Mouse (Mus musculus) v-Abl transformed pro-B cells (cell line): ENCODE data around the gene Atp11a.

Source experiments
- in situ Hi-C, 2 experiments: fragments of 400-800 bp; cut with MboI; formaldehyde crosslinking; loops; one replicate each; pipeline ENCODE4 v1.15.1; 2025; ENCODE audit not compliant: unreplicated experiment in 2 of 2

Atp11a gene

DNA sequence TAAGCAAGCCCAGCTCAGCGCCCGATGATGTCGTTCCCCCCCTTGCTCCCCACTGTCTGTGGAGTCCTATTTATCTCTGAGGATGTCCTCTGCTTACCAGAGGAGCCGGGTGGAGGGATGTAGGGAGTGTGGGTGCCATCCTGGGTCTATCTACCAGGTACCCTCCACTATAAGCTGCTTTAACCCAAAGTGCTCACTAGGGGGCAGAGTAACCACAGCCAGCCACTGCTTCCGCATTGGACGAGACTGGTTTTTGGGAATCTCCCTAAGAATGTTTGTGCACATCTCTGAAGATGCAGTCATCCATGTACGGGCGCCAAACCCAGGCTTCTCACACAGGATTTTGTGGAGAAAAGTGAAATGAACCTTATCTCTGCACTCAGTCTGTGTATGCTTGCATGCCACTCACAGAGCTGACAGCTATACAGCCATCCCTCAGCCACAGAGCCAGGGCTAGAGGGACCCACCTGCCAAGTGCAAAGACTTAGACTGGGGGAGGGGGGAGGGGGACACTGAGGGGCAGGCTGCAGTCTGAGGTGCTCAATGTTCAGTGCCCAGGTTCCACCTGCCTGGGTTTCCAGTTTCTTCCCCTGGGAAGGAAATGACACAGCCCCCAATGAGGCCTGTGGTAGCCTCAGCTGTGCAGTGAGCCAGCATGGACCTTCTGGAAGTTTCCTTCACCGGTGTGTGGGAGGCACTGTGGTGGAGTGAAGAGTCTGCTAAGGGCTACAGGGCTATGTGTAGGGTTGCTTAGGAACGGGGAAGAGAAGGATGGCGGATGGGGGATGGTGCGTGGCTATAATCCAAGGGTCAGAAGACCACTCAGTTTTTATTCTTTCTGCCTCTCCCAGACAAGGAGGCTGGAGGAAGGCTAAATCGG lies 139.9 kb downstream of the Atp11a start:
- in situ Hi-C loops: loop anchor here (10.0 kb wide), 4 partner anchors 318 to 398 kb away; partner anchors contain the start of gene Adprhl1 (in 1 of the 2)

DNA sequence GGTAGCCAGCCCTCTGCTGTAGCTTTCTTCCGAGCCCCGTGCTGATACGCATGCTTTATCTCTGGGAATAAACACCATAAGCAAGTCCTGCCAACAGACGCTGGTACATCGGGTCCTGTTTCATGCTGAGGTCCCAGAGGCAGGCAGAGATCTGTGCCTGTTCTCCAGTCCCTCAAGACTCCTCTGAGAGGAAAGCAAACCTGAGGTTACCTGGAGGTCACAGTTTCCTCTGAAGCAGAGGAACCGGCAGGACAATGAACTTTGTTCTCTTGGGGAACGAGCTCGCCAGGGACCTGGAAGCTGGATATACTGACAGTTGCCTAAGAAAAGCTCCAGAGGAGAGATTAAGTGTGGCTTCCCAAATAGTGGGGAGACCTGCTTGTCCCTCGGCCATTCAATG lies 141.0 kb downstream of the Atp11a start:
- in situ Hi-C loops: loop anchor here (10.0 kb wide), 4 partner anchors 317 to 397 kb away; partner anchors contain the start of gene Adprhl1 (in 1 of the 2)

DNA sequence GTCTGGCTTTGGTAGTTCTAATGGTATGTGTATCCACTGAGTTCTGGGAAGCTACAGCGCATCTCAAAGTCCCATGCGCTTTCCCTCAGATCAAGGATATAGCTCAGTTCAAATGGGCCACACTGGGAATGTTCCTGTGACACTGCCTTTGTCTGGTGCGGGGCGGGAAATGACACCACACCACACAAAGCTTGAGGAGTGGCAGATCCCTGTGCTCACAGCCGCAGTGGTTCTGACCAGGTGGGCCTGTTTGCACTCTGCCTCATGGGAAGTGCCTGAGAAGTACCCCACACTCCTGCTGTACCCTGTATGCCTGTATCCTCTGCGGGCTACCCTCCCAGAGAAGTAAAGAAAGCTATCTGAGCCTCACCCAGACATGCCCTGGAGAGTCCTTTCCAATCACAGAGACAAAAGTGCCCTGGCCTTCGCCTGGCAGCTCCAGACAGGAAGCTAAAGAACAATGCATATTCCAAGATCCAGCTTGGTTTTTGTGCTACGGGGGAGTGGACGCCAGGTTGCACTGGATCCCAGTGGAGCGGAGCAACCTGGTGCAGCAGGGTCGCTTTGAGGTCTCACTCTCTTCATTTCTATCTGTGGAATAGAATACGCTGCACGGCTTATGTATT lies 147.1 kb downstream of the Atp11a start:
- in situ Hi-C loops: no loop called here

DNA sequence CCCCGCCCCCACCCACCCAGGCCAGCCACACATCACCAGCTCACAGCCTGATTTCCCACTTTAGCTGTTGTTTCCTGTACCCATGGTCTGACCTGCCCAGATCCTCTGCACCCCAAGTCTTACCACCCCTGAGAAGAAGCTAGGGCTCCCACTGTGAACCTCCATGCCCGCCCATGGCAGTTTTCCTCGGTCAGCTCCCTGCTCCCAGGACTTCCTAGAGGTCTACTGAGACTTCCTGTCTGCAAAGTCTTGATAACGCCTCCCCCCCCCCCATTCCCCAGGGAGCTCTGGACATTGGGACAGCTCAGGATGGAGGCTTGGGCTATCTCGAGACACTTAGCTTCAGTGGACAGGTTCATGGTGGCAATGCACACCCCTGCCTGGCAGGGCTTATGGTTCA lies 148.3 kb downstream of the Atp11a start:
- in situ Hi-C loops: no loop called here

DNA sequence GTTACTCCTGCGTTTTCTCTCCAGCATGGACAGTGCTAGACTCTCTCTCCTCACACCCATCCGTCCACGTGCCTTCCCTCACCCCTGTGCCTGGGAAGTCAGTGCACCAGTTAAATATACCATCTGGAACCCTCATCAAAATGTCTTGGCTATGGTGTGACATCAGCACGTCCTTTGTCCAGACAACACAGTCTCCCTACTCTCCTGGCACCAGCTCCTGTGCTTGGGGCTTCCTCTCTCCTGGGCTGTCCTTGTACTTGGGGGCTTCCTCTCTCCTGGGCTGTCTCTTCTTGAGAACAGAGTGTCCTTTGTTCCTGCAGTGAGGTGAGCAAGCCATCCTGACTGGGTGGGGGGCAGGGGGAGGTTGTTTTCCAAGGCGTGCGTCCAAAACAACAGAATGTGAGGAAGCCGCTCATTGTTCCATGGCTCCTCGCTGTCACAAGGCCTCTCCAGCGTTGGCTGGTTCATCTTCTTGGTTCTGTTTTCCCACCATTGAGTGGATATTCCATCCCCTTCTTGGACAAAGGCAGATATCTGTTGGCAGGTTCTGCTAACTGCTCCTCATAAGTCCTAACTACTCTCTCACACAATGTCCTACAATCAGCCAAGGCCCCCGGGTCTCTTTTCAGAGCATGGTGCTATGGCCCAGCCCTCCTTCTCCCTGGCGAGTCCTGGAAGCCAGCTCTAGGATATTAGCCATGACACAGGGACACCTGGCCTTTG lies 148.9 kb downstream of the Atp11a start:
- in situ Hi-C loops: no loop called here

DNA sequence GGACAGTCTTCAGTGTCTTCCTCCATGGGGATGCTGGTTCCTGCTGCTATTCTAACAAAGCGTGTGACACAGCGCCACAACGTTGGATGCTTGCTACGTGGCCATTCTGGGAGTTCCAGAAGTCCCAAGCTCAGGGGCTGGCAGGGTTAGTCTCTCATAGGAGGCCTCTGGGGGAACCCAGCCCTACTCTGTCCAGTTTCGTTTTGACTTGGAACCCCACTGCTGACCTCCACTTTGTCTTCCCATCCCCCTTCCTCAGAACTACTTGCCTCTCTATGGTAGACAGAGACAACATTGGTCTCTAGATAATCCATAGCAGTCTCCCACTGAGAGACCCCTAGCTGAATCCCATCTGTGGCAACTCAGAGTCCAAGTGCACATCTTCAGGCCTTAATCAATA lies 149.8 kb downstream of the Atp11a start:
- in situ Hi-C loops: no loop called here

DNA sequence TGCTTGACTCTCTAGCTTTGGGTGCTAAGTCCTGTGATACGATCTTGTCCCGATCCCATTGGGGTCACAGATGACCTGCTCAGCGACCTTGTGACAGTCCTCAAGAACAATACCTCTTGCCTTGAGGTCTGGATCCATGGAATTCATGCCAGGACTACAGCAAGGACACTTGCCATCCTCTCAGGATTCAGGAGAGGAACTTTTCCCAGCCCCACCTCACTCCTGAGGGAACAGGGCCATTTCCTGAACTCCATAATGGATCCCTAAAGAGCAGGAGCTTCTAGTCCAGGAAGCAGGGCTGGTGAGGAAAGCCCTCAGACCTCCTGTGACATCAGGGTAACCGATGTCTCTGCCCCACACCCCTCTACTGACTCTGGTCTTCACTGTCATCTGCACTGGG lies 150.9 kb downstream of the Atp11a start:
- in situ Hi-C loops: no loop called here

DNA sequence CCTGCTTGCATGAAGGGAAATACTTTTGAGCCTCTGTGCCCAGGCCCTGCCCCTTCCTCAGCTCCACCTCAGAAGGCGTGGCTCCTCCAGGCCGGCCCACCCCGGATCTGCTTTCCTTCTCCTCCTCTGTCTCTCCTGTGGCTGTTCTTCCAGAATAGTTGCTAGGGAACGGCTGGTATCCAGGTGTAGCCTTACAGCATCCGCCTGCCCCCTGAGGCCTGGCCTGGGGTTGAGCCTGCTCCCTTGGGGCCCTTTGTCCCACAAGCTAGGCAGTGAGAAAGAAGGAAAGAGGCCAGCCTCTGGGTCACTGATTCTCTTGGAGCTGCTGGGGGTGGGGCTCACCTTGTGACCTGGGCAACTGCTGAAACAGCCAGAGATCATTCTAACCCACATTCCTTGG lies 155.2 kb downstream of the Atp11a start:
- in situ Hi-C loops: no loop called here

DNA sequence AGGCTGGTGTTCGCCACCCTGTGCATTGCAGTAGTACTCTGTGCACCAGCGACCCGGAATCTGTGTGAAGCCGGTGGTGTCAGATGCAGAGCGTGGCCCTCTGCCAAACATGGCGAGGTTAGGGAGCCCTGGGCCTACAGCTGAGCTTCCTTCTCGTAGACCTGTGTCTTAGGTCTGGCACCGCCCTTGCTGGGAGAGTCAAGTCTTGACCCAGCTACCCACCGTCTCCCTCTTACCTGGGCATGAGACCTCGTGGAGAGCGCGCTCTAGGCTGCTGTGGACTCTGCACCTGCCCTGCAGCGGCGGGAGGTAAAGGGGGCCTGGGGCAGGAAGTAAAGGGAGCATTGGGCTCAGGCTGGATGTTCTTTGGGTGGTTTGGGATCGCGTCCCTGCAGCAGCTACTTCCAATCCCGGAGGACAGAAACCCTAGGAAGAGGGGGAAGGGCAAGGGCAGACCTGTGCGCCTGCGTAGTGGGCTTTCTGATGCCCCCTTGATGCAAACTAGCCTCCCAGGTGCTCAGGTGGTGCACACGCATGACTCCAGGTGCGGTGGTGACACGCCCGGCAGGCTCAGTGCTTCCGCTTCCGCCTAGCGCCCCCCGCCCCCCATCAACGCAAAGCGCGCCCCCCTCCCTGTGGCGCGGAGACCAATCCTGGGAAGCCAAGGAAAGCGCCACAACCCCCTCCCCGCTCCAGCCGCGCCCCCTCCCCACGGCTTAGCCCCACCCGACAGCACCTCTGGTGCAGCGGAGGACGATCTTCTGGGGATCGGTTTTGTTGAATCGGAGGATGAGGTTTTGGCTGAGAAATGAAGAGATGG lies 158.6 kb downstream of the Atp11a start:
- in situ Hi-C loops: no loop called here

DNA sequence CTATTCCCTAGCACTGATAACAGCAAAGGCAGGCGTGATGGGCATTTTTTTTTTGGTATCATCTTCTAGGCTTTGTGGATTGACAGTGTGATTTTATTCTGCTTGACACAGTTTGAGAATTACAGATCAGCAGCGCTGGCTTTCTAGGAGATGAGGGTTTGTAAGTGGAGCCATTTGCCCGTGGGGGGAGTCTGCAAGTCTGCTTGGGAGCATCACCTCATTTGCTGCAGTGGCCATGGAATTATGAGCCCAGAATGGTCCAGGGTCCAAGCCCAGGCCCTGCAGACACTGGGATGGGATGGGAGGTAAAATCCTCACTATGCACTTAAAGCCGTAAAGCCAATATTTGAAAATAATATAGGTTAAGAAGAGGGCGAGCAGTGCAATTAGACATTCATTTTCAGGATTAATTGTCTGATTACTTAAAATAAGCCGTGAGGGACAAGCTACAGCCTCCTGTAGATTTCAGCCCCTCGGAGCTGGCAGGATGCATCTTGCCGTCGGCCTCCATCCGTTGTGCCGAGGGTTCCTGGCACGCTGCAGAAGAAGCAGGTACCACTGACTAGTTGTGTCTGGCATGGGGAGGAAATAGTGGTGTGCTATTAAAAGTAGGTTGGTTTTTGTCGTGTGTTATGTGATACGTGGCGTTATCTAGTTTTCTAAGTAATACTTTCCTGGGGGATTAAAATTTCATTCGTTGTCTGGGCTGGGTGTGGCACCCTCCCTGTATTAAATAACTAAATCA lies 159.5 kb downstream of the Atp11a start:
- in situ Hi-C loops: no loop called here

DNA sequence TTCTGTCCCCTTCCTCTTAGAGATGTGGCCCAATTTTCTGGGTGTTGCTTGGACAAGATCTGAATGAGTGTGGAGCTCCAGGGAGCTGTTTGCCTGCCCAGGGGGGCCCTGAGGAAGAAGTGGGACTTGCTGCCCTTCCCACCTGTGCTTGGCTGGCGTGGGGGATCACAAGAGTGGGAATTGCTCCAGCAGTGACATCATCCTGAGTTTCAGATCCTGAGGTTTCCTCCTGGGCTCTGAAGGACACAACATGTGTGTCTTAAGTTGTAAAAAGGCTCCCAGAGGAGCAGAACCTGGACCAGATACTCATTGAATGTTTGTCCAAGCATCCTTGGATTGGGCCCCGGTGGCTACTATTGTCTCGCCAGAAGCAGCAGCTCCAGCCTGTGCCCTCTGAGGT lies 160.2 kb downstream of the Atp11a start:
- in situ Hi-C loops: no loop called here

DNA sequence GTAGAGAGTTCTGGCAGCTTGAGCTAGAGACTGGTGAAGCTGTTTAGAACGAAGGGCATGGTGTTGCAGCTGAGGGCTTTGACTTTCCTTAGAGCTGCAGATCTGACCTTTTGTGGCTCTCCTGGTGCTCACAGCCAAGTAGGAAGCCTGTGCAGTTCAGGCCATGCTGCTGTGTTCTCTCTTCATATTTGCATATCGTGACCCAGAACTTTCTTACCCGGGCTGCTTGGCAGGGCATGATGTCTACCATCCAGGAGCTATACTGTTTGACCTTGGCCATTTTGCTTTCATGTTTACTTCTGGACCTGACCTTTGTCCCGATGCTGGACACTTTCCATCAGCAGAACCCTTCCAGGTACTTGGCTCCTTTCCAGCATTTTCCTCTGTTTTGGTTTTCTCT lies 161.0 kb downstream of the Atp11a start:
- in situ Hi-C loops: no loop called here
